Mouse (Mus musculus) urinary bladder, postnatal 10 days (tissue): Measurements from ENCODE around the gene Fryl.
"Not testable (repeated sequence)": the region's sequence is repeated elsewhere in the genome, so short reads cannot be mapped to it uniquely, and the experiment has no call there.

ENCODE experiments used
- DNase-seq: peaks from one replicate; pipeline ENCODE4 v3.0.0; 2022; ENCODE audit warnings: low spot score

Fryl gene

GRCm38 (mm10) chr5:73102342-73102989 lies 154.0 kb downstream of the Fryl start:
- no peak for DNase-seq

GRCm38 (mm10) chr5:73092236-73092635 lies 164.2 kb downstream of the Fryl start:
- no peak for DNase-seq

- no peak for DNase-seq
Measured at GRCm38 (mm10) chr5:73089158-73089557, 167.3 kb downstream of the Fryl start.

- DNase-seq = no peak
Measured at GRCm38 (mm10) chr5:73081496-73081895, 174.9 kb downstream of the Fryl start.

- DNase-seq = no peak
Measured at GRCm38 (mm10) chr5:73079801-73080200, 176.6 kb downstream of the Fryl start.

- peak; percentile 57 for DNase-seq
Measured at GRCm38 (mm10) chr5:73071319-73071718, 185.1 kb downstream of the Fryl start.

GRCm38 (mm10) chr5:73066946-73067345 lies 189.5 kb downstream of the Fryl start:
- no peak for DNase-seq

- DNase-seq = no peak
Measured at GRCm38 (mm10) chr5:73063768-73064669, 192.4 kb downstream of the Fryl start.

GRCm38 (mm10) chr5:73061506-73062155 lies 194.8 kb downstream of the Fryl start:
- no peak for DNase-seq

- no peak for DNase-seq
Measured at GRCm38 (mm10) chr5:73056937-73057336, 199.5 kb downstream of the Fryl start.

GRCm38 (mm10) chr5:73056457-73056856 lies 200.0 kb downstream of the Fryl start:
- DNase-seq = no peak

GRCm38 (mm10) chr5:73053933-73054332 lies 202.5 kb downstream of the Fryl start:
- no peak for DNase-seq

GRCm38 (mm10) chr5:73047651-73048245 lies 208.7 kb downstream of the Fryl start:
- no peak for DNase-seq

GRCm38 (mm10) chr5:73044055-73044454 lies 212.4 kb downstream of the Fryl start:
- no peak for DNase-seq

- DNase-seq = no peak
Measured at GRCm38 (mm10) chr5:73032481-73032880, 223.9 kb downstream of the Fryl start.

- DNase-seq = no peak
Measured at GRCm38 (mm10) chr5:73028646-73029045, 227.8 kb downstream of the Fryl start.

GRCm38 (mm10) chr5:73023801-73024200 lies 232.6 kb downstream of the Fryl start:
- no peak for DNase-seq

- no peak for DNase-seq
Measured at GRCm38 (mm10) chr5:73014745-73015144, 241.7 kb downstream of the Fryl start.

- not testable (repeated sequence) for DNase-seq
Measured at GRCm38 (mm10) chr5:73013611-73014287, 242.7 kb downstream of the Fryl start.

GRCm38 (mm10) chr5:73012884-73013610 lies 243.4 kb downstream of the Fryl start:
- not testable (repeated sequence) for DNase-seq

GRCm38 (mm10) chr5:73011806-73012205 lies 244.6 kb downstream of the Fryl start:
- not testable (repeated sequence) for DNase-seq
